Mouse (Mus musculus): Measurements from ENCODE around the gene Wt1. TPM values are rescaled to one million over a fixed set of nuclear protein-coding genes. Genes with fewer than 3 reads are reported as not detected.

The Wt1 gene
- polyA plus RNA-seq, 1 experiment from 2014 or later, result 0.14 TPM

DNA sequence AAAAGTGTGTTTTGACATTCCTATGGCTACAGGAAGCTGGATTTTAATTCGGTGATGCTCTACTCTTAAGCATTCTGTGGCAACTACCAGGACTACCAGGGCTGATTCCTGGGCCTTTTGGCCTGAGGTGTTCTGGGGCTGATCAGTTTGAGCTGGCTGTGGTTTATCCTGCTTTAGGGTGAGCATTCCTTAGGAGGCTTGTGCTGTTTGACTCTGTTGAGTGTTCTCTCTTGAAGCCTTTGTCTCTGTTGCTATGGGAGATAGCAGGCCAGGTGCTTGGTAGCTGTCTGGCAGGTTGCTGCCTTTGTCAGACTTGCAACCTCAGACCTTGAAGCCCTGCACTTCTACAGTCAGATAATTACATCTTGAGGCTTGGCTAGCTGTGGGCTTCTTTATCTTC lies 26.7 kb downstream of the Wt1 start:
- Histone ChIP-seq H3K27ac (ENCODE audit: low read length) (no peak overlapping the region), H3K9ac (replicated peaks; ENCODE audit: low read depth, low read length) (no peak overlapping the region), H3K4me1 (replicated peaks; ENCODE audit: control insufficient read depth, insufficient read depth, low read length) (no peaks in the 10 kb centered on the region), H3K9me3 (ENCODE audit: control insufficient read depth, low read length) (no peaks in the 10 kb centered on the region), H3K4me3 (replicated peaks; ENCODE audit: low read length) (no peak overlapping the region), H3K4me2 (ENCODE audit: low read length) (no peak overlapping the region), H3K27me3 (replicated peaks; ENCODE audit: control insufficient read depth, insufficient read depth, low read length) (no peaks in the 10 kb centered on the region), H3K36me3 (ENCODE audit: control insufficient read depth, insufficient read depth) (no peaks in the 10 kb centered on the region)
- ATAC-seq, result no peak
- WGBS, result 85% methylated on average over 1 of the region's 1 CpGs

DNA sequence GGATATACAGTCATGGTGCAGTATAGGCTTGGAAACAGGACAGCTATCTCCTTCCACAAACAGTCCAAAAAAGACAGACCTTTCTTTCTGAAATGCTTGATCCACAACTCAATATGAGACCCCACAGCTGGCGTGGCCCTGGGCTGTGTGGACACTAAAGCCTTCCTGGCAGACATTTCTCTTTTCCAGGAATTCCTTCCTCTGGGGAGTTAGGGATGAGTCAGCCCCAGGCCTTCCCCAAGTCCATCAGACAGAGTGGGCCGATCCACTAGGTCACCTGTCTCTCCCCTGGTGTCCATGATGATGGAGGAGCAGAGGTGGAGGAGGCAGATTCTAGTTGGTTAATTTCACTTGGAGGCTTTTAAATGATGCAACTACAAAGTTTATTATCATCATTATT lies 34.6 kb downstream of the Wt1 start:
- no peak overlapping the region for H3K4me2 ChIP-seq (ENCODE audit: low read length)
- H3K9me3 ChIP-seq (ENCODE audit: control insufficient read depth, low read length), result no peaks in the 10 kb centered on the region
- no peak overlapping the region for H3K4me3 ChIP-seq (replicated peaks; ENCODE audit: low read length)
- no peaks in the 10 kb centered on the region for H3K36me3 ChIP-seq (ENCODE audit: control insufficient read depth, insufficient read depth)
- ATAC-seq, result no peak
- no peaks in the 10 kb centered on the region for H3K4me1 ChIP-seq (replicated peaks; ENCODE audit: control insufficient read depth, insufficient read depth, low read length)
- no peak overlapping the region for H3K27ac ChIP-seq (ENCODE audit: low read length)
- no peaks in the 10 kb centered on the region for H3K27me3 ChIP-seq (replicated peaks; ENCODE audit: control insufficient read depth, insufficient read depth, low read length)
- 82% methylated on average over 2 of the region's 2 CpGs for WGBS
- H3K9ac ChIP-seq (replicated peaks; ENCODE audit: low read depth, low read length), result no peak overlapping the region

DNA sequence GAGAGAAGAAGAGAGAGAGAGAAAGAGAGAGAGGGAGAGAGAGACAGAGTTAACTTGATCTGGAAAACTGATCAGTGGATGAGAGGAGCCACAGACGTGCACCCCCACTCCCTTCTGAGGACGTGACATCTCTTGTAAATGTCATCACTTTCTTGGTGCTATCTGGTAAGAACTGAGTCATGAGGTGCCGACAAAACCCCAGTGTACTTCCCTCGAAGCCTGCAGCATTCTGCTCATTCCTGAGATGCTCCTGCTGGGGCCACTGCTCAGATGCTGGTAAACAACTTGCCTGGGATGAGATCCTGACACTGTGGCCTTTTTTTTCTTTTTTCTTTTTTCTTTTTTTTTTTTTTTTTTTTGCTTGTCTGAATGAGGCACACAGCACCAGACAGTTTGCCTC lies 36.4 kb downstream of the Wt1 start:
- 47% methylated on average over 4 of the region's 4 CpGs for WGBS
- no peak for ATAC-seq
- no peak overlapping the region for H3K27ac ChIP-seq (ENCODE audit: low read length)
- H3K36me3 ChIP-seq (ENCODE audit: control insufficient read depth, insufficient read depth), result no peaks in the 10 kb centered on the region
- H3K4me3 ChIP-seq (replicated peaks; ENCODE audit: low read length), result no peak overlapping the region
- H3K9ac ChIP-seq (replicated peaks; ENCODE audit: low read depth, low read length), result no peak overlapping the region
- H3K27me3 ChIP-seq (replicated peaks; ENCODE audit: control insufficient read depth, insufficient read depth, low read length), result no peaks in the 10 kb centered on the region
- no peaks in the 10 kb centered on the region for H3K9me3 ChIP-seq (ENCODE audit: control insufficient read depth, low read length)
- H3K4me2 ChIP-seq (ENCODE audit: low read length), result no peak overlapping the region
- no peaks in the 10 kb centered on the region for H3K4me1 ChIP-seq (replicated peaks; ENCODE audit: control insufficient read depth, insufficient read depth, low read length)

DNA sequence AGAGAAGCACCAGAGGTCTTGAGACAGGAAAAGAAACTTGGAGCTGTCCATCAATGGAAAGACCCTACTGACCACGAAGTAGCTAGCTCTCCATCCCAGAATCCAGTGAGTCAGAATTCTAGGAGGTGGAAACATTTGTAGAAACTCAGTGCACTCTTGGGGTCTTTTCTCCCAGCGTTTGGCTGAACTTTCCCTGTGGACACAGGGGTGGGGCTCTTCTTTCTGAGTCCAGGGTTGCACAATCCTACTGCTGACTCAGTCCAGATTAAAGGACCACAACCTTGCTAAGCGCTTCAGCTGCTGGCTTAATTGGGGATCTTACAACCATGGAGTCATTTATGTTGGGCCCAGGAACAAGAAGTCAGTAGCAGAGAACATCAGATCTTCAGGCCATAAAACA lies 41.8 kb downstream of the Wt1 start:
- Histone ChIP-seq H3K9me3 (ENCODE audit: control insufficient read depth, low read length) (no peaks in the 10 kb centered on the region), H3K27me3 (replicated peaks; ENCODE audit: control insufficient read depth, insufficient read depth, low read length) (no peaks in the 10 kb centered on the region), H3K9ac (replicated peaks; ENCODE audit: low read depth, low read length) (no peak overlapping the region), H3K4me3 (replicated peaks; ENCODE audit: low read length) (no peak overlapping the region), H3K27ac (ENCODE audit: low read length) (no peak overlapping the region), H3K36me3 (ENCODE audit: control insufficient read depth, insufficient read depth) (no peaks in the 10 kb centered on the region), H3K4me2 (ENCODE audit: low read length) (no peak overlapping the region), H3K4me1 (replicated peaks; ENCODE audit: control insufficient read depth, insufficient read depth, low read length) (no peaks in the 10 kb centered on the region)
- 91% methylated on average over 3 of the region's 3 CpGs for WGBS
- ATAC-seq, result no peak

DNA sequence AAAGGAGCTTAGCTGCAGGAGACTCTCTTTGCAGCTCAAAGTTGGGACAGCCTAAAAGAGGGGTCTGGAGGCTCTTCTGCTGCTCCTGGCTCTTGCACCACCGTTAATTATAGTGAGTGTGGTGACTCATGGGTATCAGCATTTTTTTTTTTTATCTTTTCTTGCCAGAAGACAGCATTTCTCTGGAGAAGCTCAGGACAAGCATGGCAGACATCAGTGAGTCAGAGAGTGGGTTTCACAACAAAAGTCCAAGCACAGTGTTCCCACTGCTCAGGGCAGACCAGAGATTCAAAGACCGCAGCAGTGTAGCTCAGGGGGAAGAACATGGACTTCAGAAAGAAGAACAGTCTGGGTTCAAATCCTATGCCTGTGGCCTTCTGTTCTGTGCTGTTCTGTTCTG lies 47.9 kb downstream of the Wt1 start:
- WGBS, result 72% methylated on average over 2 of the region's 2 CpGs

DNA sequence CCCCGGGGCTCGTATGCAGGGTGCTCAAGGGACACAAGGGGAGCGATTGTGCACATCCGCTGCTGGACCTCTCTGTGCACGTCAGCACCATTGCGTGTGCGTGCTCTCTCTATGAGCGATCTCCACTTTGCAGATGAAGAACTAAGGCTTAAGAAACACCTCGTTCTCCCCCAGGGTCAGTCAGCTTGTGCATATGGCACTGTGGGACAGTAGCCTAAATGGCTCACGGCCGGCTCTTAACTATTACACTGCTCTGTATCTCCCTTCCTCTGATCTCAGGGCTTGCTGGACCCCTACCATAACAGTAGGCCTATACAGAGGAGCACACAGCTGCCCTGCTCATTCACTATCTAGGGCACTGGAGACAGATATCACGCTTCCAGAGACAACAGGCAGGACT lies 52.5 kb downstream of the Wt1 start:
- no peaks in the 10 kb centered on the region for H3K27me3 ChIP-seq (replicated peaks; ENCODE audit: control insufficient read depth, insufficient read depth, low read length)
- no peak overlapping the region for H3K9ac ChIP-seq (replicated peaks; ENCODE audit: low read depth, low read length)
- H3K36me3 ChIP-seq (ENCODE audit: control insufficient read depth, insufficient read depth), result no peaks in the 10 kb centered on the region
- H3K9me3 ChIP-seq (ENCODE audit: control insufficient read depth, low read length), result no peaks in the 10 kb centered on the region
- H3K27ac ChIP-seq (ENCODE audit: low read length), result no peak overlapping the region
- no peak for ATAC-seq
- H3K4me2 ChIP-seq (ENCODE audit: low read length), result no peak overlapping the region
- H3K4me1 ChIP-seq (replicated peaks; ENCODE audit: control insufficient read depth, insufficient read depth, low read length), result no peaks in the 10 kb centered on the region
- WGBS, result 90% methylated on average over 12 of the region's 12 CpGs
- H3K4me3 ChIP-seq (replicated peaks; ENCODE audit: low read length), result no peak overlapping the region

More for the DNA sequence above, 47.9 kb downstream of the Wt1 start:
- Histone ChIP-seq H3K9ac (replicated peaks; ENCODE audit: low read depth, low read length) (no peak overlapping the region), H3K4me2 (ENCODE audit: low read length) (no peak overlapping the region), H3K9me3 (ENCODE audit: control insufficient read depth, low read length) (no peaks in the 10 kb centered on the region), H3K4me1 (replicated peaks; ENCODE audit: control insufficient read depth, insufficient read depth, low read length) (no peaks in the 10 kb centered on the region), H3K4me3 (replicated peaks; ENCODE audit: low read length) (no peak overlapping the region), H3K27me3 (replicated peaks; ENCODE audit: control insufficient read depth, insufficient read depth, low read length) (no peaks in the 10 kb centered on the region), H3K27ac (ENCODE audit: low read length) (no peak overlapping the region), H3K36me3 (ENCODE audit: control insufficient read depth, insufficient read depth) (no peaks in the 10 kb centered on the region)
- ATAC-seq, result no peak

DNA sequence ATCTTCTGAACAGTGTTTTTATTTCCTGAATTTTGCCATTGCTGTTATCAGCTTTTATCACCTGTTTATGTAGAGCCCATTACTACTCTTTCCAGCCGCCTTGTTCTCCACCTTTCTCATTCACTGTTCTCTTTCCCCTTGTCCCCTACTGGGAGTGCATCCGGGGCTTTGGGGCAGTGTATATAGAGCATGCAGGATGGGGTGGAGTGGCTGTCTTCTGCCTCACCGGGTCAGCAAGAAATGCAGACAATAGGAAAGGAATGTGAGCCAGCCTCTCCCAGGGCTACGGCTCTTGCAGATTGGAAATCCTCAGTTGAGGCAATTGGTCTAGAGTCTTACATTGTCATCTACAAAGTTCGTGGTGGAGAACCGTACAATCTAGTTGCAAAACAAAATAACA lies 56.2 kb downstream of the Wt1 start:
- H3K36me3 ChIP-seq (ENCODE audit: control insufficient read depth, insufficient read depth), result no peaks in the 10 kb centered on the region

DNA sequence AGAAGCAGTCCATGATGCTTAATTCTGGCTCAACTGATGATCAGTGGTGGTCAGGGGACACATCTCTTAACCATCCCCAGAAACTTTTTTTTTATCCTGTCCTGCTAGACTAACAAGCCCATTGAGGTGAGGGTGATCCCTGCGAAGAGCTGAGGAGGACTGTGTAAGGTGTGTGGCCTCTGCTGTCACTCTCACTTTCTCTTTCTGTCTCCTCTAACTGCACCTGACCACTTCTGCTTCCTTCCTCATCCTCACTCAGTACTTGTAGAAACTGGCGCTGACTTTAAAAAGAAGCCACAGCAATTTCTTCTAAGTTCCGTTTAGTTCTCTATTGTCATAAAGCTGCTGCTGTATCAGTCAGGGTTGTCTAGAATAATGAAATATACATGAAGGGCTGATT lies 58.8 kb downstream of the Wt1 start:
- no peak for ATAC-seq
- 91% methylated on average over 3 of the region's 3 CpGs for WGBS
- no peaks in the 10 kb centered on the region for H3K9me3 ChIP-seq (ENCODE audit: control insufficient read depth, low read length)
- H3K4me3 ChIP-seq (replicated peaks; ENCODE audit: low read length), result no peak overlapping the region
- no peak overlapping the region for H3K9ac ChIP-seq (replicated peaks; ENCODE audit: low read depth, low read length)
- no peak overlapping the region for H3K4me2 ChIP-seq (ENCODE audit: low read length)
- no peaks in the 10 kb centered on the region for H3K36me3 ChIP-seq (ENCODE audit: control insufficient read depth, insufficient read depth)
- H3K27me3 ChIP-seq (replicated peaks; ENCODE audit: control insufficient read depth, insufficient read depth, low read length), result no peaks in the 10 kb centered on the region
- no peak overlapping the region for H3K27ac ChIP-seq (ENCODE audit: low read length)
- no peaks in the 10 kb centered on the region for H3K4me1 ChIP-seq (replicated peaks; ENCODE audit: control insufficient read depth, insufficient read depth, low read length)

More for the DNA sequence above, 56.2 kb downstream of the Wt1 start:
- Histone ChIP-seq H3K27me3 (replicated peaks; ENCODE audit: control insufficient read depth, insufficient read depth, low read length) (no peaks in the 10 kb centered on the region), H3K4me3 (replicated peaks; ENCODE audit: low read length) (no peak overlapping the region), H3K9me3 (ENCODE audit: control insufficient read depth, low read length) (no peaks in the 10 kb centered on the region), H3K9ac (replicated peaks; ENCODE audit: low read depth, low read length) (no peak overlapping the region), H3K4me2 (ENCODE audit: low read length) (no peak overlapping the region), H3K27ac (ENCODE audit: low read length) (no peak overlapping the region), H3K4me1 (replicated peaks; ENCODE audit: control insufficient read depth, insufficient read depth, low read length) (no peaks in the 10 kb centered on the region)
- WGBS, result 30% methylated on average over 6 of the region's 6 CpGs
- no peak for ATAC-seq

DNA sequence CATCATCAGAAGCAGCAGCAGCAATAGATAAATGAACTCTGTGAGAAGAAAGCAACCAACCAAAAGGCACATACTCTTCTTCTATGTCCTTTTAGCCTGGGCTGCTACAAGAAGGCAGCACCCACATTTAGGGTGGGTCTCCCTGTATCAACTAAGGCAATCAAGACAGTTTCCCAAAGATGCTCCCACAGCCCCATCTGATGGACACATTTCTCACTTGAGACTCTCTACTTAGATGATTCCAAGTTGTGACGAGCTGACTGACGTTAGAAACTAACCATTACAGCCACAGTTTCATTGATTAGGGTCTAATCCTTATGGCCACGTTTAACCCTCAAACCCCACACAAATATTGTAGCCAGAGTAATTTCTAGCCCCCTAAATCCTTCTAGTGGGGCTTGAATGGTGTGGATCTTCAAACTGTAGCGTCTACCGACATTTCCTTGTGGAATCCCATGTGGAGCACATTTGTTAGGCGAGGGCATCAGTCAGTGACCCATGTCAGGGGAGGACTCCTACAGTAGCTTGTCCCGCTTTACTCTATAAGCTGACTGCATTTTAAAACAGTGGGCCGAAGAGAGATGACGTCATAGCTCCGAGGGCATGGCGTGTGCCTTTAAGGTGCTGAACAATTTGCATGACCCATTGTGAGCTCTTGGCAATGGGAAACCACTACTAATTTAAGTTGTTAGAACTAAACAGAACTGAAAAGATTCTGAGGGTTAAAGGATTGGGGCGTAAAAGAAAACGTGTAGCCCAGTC lies 59.6 kb downstream of the Wt1 start:
- ATAC-seq, result no peak
- H3K4me1 ChIP-seq (replicated peaks; ENCODE audit: control insufficient read depth, insufficient read depth, low read length), result no peaks in the 10 kb centered on the region

DNA sequence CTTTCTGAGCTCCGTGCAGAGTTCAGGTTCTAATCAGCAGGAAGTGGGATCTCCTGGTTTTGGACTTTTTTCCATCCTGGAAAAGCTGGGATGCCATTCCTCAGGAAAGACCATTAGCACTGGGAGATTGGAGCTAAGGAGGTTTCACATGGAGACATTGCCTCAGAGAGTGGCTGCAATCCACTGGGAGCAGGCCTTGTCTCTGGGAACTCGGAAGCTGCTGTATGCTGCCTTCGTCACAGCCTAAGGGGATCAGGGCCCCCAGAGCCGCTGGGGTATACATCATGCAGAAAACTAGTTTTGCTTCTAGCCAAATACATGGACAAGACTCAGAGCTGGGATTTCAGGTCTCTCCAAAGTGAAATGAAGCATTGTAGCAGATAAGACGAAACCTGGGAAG lies 60.3 kb downstream of the Wt1 start:
- H3K4me3 ChIP-seq (replicated peaks; ENCODE audit: low read length), result no peak overlapping the region
- no peak overlapping the region for H3K9ac ChIP-seq (replicated peaks; ENCODE audit: low read depth, low read length)
- WGBS, result 81% methylated on average over 5 of the region's 5 CpGs
- H3K4me1 ChIP-seq (replicated peaks; ENCODE audit: control insufficient read depth, insufficient read depth, low read length), result no peaks in the 10 kb centered on the region
- H3K36me3 ChIP-seq (ENCODE audit: control insufficient read depth, insufficient read depth), result no peaks in the 10 kb centered on the region
- H3K27ac ChIP-seq (ENCODE audit: low read length), result no peak overlapping the region
- no peak for ATAC-seq
- no peaks in the 10 kb centered on the region for H3K9me3 ChIP-seq (ENCODE audit: control insufficient read depth, low read length)
- no peaks in the 10 kb centered on the region for H3K27me3 ChIP-seq (replicated peaks; ENCODE audit: control insufficient read depth, insufficient read depth, low read length)
- H3K4me2 ChIP-seq (ENCODE audit: low read length), result no peak overlapping the region

More for the DNA sequence above, 59.6 kb downstream of the Wt1 start:
- Histone ChIP-seq H3K4me3 (replicated peaks; ENCODE audit: low read length) (no peak overlapping the region), H3K27me3 (replicated peaks; ENCODE audit: control insufficient read depth, insufficient read depth, low read length) (no peaks in the 10 kb centered on the region), H3K4me2 (ENCODE audit: low read length) (no peak overlapping the region), H3K9me3 (ENCODE audit: control insufficient read depth, low read length) (no peaks in the 10 kb centered on the region), H3K9ac (replicated peaks; ENCODE audit: low read depth, low read length) (no peak overlapping the region), H3K27ac (ENCODE audit: low read length) (no peak overlapping the region), H3K36me3 (ENCODE audit: control insufficient read depth, insufficient read depth) (no peaks in the 10 kb centered on the region)
- WGBS, result 69% methylated on average over 13 of the region's 13 CpGs
